Mouse (Mus musculus) T-cell, adult 2 months (primary cell): ENCODE measurements around the gene Bzw2.

Experiments used
- DNase-seq: peaks from one replicate; pipeline ENCODE4 v3.0.0; 2022; ENCODE audit warnings: low spot score

Gene Bzw2

DNA sequence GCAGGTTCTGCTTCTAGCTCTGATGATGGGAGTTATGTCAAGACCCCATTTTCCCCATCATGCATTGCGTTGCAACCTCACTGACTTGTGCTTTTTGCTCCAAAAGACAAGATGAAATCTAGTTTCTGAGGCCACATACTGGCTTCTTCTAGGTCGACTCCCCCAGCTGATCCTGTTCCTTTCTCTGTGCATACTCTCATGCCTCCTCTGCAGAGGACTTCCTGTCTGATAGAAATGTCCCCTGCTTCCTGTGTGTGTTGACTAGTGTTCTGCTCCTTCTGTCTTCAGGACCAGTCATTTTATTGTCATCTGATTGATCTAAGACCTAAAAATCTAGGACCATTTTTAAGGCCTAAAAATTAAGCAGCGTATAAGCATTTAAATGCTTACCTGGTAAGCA is 22.5 kb downstream of the Bzw2 start:
- DNase-seq = peak; percentile 60

DNA sequence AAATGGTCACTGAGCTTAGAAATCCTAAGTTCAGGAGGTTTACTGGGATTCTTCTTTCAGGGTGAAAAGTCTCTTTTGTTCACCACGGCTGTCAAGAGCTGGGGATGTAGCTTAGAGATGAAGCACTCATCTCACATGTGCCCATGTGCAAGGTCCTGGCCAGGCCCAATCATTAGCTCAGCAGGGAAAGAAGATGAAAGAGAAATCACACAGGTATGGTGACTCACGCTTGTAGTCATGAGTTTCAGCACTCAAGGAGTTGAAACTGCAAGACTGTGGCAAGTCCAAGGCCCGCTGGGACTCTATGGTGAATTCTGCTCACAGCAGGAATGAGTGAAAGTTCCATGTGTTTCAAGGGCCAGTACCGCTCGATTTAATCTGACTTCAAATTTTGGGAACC is 23.8 kb downstream of the Bzw2 start:
- DNase-seq = no peak

GRCm38 (mm10) chr12:36133547-36133946 is 24.3 kb downstream of the Bzw2 start:
- no peak for DNase-seq

- no peak for DNase-seq
Measured at GRCm38 (mm10) chr12:36132668-36133067, 25.2 kb downstream of the Bzw2 start.

DNA sequence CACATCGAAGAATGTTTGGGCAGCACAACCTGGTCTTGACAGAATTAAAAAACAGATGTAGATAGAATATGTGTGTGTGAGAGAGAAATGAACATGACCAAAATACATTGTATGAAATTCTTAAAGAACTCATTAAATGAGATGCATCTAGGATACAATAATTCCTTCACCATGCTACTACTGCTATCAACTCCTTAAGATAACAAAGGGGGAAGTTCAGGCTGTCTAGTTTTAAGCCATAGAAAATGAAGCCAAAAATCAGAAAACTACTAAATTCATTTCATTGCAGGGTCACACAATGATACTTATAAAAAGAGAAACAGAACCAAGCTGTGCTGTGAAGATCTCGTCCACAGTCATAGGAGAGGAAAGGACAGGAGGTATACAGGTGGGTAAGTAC is 25.6 kb downstream of the Bzw2 start:
- DNase-seq = no peak

DNA sequence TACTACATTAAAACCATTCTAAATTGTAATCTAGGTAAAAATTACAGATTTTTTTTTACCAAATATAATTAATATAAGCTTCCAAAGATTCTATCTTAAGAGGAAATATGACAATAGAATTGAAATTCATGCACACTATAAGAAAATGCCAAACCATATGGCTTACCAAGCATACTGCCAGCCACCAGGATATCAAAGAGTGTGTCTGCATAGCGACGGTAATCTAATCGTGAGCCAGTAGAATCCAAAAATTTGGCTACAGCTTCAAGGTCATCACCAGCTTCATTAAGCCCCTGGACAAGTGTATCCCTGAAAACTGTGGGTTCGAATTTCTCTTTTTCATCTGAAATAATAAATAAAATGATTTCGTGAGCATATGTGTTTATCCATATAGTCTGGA is 28.1 kb downstream of the Bzw2 start:
- DNase-seq = no peak

DNA sequence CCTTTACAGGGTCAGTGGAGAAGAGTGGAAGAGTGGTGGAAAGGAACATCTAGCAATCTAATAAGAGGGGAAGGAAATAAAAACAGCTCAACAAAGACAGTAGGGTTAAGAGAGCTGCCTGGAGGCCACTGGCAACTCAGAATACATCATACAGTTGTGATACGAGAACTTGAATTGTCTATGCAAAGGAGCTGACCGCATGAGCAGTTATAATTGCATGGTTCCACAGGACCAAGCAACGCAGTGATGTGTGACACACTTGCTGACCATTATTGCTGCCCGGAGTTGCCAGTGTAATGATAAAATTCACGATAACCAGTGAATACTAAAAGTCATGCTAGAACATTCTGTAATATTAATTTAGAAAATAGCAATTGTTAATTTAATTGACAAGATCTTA is 31.8 kb downstream of the Bzw2 start:
- no peak for DNase-seq

DNA sequence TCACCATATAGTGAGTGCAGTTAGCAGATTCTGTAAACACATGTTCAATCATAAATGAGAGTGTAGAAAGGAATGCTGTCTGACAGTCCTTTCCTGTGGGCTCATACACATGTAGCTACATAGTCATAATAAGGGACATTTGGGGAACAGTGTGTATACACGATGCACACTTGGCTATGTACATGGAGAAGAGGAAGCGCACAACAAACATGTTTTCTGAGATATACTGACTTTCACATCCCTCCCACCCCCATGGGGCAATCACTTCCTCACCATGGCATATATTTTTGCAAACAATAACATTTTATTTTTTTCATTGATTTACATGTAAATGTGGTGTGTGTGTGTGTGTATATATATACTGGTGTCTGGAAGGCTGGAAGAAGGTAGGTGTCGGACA is 38.6 kb downstream of the Bzw2 start:
- no peak for DNase-seq

GRCm38 (mm10) chr12:36117161-36117560 is 40.7 kb downstream of the Bzw2 start:
- DNase-seq = no peak

DNA sequence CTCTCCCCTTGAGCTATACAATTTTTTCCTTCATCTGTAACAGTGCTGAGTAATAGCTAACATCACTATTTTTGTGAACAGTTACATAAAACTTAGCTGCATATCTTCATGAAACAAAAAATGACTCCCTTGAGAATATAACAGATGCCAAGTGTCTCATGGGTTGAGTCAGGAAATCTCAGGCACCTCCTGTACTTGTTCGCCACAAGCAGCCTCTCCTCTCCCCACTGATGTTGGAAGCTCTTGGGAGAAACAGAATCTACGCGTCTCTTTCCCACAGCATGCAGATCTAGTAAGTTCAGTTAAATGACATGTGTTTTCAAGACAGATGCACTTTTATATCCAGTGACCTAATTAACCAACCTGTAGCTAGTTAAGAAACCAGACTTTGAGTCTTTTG is 45.8 kb downstream of the Bzw2 start:
- no peak for DNase-seq

DNA sequence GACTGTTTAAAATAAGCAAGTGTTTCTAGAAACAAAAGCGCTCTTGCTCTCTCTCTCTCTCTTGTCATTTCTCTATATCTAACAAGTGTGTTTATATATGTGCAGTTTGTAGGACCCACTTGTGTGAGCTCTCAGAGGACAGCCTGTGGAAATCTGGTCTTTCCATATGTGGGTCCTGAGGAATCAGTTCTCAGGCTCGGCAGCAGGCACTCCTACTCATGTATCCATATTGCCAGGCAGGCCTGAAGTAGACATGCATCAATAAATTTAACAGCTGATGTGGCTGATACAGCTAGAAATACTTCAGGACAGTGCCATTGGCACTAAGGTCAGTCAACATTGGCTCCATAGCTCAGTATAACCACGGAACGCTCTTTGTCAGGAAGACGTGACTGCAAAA is 46.8 kb downstream of the Bzw2 start:
- DNase-seq = no peak

DNA sequence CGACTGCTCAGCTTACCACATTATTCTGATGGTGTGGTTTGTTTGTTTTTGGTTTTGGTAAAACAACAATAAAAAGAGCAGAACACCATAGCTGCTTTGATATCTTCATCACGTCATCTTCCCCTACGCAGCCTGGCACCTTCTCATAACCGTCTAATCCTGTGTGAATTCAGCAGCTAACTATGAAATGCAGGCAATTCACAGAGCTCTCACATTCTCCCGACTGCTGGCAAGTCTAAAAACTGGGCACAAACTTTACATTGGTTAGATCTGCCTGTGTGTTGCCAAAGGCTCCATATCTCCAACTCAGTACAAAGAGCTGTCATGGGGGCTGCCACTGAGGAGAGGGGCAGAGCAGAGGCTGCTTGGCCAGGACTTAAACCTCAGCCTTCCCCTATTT is 47.4 kb downstream of the Bzw2 start:
- no peak for DNase-seq

DNA sequence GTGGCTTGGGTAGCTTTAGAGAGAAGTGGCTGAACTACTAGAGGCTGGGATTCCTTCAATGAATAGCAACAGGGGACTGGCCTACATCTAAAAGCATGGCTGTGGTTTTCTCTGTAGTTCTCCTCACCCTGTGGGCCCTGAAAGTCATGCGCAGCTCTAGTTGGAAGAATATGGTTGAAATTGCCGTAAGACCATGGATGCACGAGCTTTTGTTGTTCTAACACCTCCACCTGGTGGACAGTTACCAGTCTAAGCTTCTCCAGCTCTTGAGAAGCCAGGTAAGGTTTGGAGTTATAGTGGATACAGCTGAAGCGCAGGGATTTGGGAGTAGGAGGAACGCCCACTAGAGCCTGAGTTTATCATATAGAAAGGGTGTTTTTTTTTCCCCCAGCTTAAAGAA is 49.4 kb downstream of the Bzw2 start:
- no peak for DNase-seq

DNA sequence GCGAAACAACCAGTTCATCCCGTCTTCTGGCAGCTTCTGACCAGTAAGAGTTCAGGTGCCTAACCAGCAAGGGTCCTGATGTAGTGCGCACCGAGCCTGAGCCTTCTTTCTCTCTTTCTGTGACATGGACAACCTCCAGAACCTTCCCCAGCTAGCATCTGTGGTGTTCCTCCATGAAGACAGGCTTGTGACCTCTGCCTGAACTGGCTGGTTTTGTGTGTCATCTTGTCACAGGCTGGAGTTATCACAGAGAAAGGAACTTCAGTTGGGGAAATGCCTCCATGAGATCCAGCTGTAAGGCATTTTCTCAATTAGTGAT is 54.3 kb downstream of the Bzw2 start:
- no peak for DNase-seq

DNA sequence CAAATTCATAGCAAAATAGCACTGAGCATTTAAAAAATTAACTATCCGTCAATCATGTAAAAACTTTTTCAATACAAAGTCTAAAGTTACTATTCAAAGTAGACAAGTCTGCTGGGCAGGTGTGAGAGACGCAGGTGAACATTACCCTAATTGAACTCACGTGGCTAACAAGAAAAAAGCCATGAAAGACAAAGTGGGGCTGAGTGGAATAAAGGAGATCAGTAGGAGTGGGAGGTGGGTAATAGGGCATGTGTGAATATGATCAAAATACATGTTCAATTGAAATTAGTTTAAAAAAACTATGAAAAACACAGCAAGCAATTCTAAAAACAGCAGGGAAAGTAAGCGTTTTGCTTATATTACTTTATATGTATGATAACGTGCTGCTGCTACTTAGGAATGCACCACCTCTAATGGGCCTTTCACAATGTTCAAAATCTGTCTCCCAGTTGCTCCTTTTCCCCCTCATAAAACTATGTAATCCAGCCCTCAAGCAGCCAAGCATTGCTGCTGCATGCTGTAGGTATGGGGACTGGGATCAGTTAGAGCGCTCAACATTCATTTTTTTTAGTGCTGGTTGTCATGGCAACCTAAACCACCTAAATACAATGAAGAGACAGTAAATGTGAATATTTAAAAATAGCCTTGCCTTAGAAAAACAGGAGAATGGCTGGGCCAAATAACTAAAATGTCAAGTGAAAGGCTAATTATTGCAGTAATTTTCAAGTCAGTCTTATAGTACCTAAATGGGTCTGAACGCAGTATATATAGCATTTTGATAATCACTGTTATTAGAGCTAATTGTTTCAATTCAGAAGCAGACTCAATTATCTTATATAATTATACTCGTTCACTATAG is 54.9 kb downstream of the Bzw2 start:
- DNase-seq = no peak

DNA sequence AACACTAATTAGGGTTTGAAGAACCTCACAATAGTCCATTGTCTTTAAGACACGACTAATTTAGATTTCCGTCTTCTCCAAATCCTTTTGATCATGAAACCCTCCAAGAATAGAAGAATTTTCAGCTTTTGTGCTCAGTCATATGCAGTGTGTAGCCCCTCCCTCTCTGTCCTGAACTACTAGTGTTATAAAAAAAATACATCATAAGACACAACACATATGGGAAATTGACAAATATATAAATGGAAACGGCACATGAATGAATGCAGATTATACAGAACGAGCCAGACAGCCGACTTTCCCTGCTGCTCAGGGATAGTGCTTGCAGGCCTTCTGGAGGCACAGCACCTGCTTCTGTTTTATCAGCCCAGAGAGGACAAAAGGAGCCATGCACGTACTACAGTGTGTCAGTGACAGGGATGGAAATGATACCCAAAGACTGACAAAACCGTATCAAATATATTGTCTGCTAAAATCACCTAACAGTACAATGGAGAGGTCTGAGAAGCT is 62.5 kb downstream of the Bzw2 start:
- DNase-seq = no peak

DNA sequence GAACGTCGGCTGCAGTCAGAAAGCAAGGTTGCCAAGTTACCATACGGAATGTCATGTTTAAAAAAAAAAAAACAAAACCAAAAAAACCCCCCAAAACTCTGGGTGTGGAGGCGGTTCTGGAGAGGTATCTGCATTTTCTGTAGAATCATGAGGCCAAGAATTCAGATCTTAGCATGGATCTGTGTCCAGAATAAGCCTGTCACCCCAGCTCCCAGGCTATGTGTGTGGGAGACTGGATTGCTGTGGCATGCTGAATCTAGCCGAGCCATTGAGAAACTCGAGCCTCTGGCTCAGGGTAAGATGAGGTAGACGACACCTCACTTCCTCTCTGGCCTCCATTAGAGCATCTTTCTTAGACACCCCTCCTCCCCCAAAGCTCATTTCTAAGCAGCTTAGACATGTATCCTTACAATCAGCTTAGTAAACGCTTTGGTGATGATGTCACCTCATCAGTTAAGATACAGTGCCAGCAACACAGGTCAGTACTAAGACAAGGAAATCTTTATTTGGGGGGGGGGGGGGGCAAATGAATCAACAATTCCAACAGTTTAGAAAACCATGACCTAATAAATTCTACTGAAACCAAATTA is 64.7 kb downstream of the Bzw2 start:
- DNase-seq = no peak

GRCm38 (mm10) chr12:36091964-36092363 is 65.9 kb downstream of the Bzw2 start:
- DNase-seq = no peak

DNA sequence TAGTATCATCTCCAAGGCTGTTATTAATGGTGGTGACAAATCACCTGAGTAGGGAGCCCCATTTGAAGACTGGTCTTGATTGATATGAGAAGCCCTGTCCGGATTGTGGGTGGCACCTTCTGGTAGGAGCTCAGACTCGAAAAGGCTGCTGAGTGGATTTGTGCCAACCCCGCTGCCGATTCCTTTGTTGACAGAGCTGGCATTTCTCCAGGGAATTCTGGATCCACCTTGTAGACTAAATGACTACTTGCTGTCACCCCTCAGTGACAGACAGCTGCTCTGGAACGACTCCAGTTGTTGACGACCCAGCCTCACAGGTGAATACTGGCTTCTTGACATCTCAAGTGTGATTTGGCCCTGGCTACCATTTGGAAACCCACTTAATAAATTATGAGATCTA is 68.7 kb downstream of the Bzw2 start:
- no peak for DNase-seq

DNA sequence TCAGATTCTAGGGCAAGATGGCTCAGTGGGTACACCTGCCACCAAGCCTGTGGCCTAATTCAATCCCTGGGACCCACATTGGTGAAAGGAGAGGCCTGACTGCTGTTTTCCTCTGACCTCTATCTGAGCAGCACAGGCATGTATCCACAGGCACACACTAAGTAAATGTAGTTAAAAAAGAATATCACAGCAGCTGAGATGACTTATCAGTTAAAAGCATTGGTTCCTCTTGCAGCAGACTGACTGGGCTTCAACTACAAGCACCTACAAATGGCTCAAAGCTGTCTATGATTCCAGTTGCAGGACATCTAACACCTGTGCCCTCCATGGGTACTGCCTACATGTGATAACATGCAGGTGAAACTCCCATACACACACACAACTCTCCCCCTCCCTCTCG is 69.1 kb downstream of the Bzw2 start:
- DNase-seq = no peak

DNA sequence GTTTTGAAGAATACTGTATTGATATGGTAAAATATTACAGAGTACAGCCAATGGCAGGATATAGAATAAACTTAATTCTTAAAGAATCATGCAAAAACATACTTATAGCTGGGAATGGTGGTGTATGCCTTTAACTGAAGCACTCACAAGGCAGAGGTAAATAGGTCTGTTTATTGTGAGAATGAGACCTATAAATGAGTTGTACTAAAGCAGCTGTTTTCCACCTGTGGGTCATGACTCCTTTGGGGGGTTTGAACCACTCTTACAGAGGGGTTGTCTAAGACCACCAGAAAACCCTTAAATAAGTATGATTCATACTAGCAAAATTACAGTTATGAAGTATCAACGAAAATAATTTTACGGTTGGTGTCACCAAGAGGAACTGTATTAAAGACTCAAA is 72.5 kb downstream of the Bzw2 start:
- DNase-seq = no peak

GRCm38 (mm10) chr12:36078101-36078899 is 79.6 kb downstream of the Bzw2 start:
- DNase-seq = no peak

DNA sequence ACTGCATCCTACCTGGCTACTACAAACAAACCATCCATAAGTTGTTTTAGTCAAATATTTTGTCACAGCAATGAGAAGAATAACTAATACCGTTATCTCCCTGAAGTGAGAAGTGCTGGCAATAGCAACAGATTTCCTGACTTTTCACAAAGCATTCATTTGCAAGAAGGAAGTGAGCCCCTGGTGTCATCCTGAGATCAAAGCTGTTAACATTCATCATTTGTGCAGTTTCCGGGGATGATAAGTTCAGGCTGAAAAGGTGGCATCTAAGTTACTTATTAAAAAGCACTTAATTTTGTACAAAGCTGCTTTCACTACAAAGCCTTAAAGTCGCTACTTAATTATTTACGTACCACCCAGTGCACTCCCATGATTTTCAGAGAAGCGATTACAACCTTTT is 85.0 kb downstream of the Bzw2 start:
- peak; percentile 14 for DNase-seq
